Mouse (Mus musculus) thymus, adult 2 months (tissue): ENCODE results near the gene Stt3a.

Experiments
- CTCF ChIP-seq: fragments of 200-500 bp; IDR thresholded peaks from 2 replicates; pipeline ENCODE4 v1.5.1; 2012; ENCODE audit warnings: mild to moderate bottlenecking, control low read depth, low read length, moderate library complexity, borderline replicate concordance; ENCODE audit not compliant: control insufficient read depth, poor library complexity, insufficient read depth; ENCODE audit errors: extremely low read depth
- POLR2A ChIP-seq: fragments of 200-500 bp; IDR thresholded peaks from 2 replicates; pipeline ENCODE4 v1.6.1; 2012; ENCODE audit warnings: mild to moderate bottlenecking, low read length, control low read depth, moderate library complexity; ENCODE audit not compliant: control insufficient read depth, poor library complexity, insufficient read depth; ENCODE audit errors: extremely low read depth

- TF ChIP-seq CTCF (no peak), POLR2A (no peak)
Observed at GRCm38 (mm10) chr9:36801961-36802360, 34.5 kb upstream of the Stt3a start.
